8 mouse cellular contexts compared by ENCODE assay signal in genomic region chr7:25689603-25690021, GRCm38 (mm10). TPM values are rescaled to one million over a fixed set of nuclear protein-coding genes. Genes with fewer than 3 reads are reported as not detected.
DNase-seq lines count a peak whose midpoint lies in the region; ATAC-seq and TF ChIP-seq lines count a peak whose summit lies in the region.

No protein-coding gene starts in this region.

- H3K4me1 ChIP-seq in thymus, adult 2 months (replicated peaks; ENCODE audit: control insufficient read depth, insufficient read depth, low read length): peaks cover 32% of the 10 kb centered on the region
- H3K4me1 ChIP-seq in forebrain, embryonic 15.5 days: peaks cover 31% of the 10 kb centered on the region
- peaks cover 80% of the 10 kb centered on the region for H3K4me1 ChIP-seq in liver, embryonic 13.5 days (replicated peaks)
- peaks cover 3% of the 10 kb centered on the region for H3K4me1 ChIP-seq in stomach, postnatal 0 days (replicated peaks; ENCODE audit: control insufficient read depth, insufficient read depth)

- no peak for TF ChIP-seq EP300 in stomach, postnatal 0 days (optimal IDR thresholded peaks at IDR 0.05)

- no peak overlapping the region for H3K9ac ChIP-seq in forebrain, embryonic 15.5 days (replicated peaks)
- peak overlapping the region; percentile 90 for H3K9ac ChIP-seq in liver, embryonic 13.5 days
- H3K9ac ChIP-seq in stomach, postnatal 0 days (ENCODE audit: low read length): peak overlapping the region; percentile 79; the same call in 1 of the 2 replicates

- H3K27me3 ChIP-seq in thymus, adult 2 months (ENCODE audit: control insufficient read depth, insufficient read depth, low read length): no peaks in the 10 kb centered on the region
- peaks cover 64% of the 10 kb centered on the region for H3K27me3 ChIP-seq in forebrain, embryonic 15.5 days
- H3K27me3 ChIP-seq in liver, embryonic 13.5 days: no peaks in the 10 kb centered on the region
- H3K27me3 ChIP-seq in stomach, postnatal 0 days (ENCODE audit: control insufficient read depth, insufficient read depth, low read length): no peaks in the 10 kb centered on the region

- H3K9me3 ChIP-seq in forebrain, embryonic 15.5 days: no peaks in the 10 kb centered on the region
- H3K9me3 ChIP-seq in liver, embryonic 13.5 days (replicated peaks): no peaks in the 10 kb centered on the region
- no peaks in the 10 kb centered on the region for H3K9me3 ChIP-seq in stomach, postnatal 0 days (ENCODE audit: control insufficient read depth, low read length)

- TF ChIP-seq CTCF in thymus, adult 2 months (IDR thresholded peaks at IDR 0.05; ENCODE audit: borderline replicate concordance, control insufficient read depth, extremely low read depth, insufficient read depth, low read length, poor library complexity): no peak
- no peak for TF ChIP-seq CTCF in stomach, postnatal 0 days (IDR thresholded peaks at IDR 0.05; ENCODE audit: low read depth)

- peaks cover 23% of the 10 kb centered on the region for H3K36me3 ChIP-seq in thymus, adult 2 months (ENCODE audit: control insufficient read depth, insufficient read depth, low read length)
- no peaks in the 10 kb centered on the region for H3K36me3 ChIP-seq in forebrain, embryonic 15.5 days
- H3K36me3 ChIP-seq in liver, embryonic 13.5 days: peaks cover 31% of the 10 kb centered on the region
- H3K36me3 ChIP-seq in stomach, postnatal 0 days (ENCODE audit: control insufficient read depth, insufficient read depth, low read length): no peaks in the 10 kb centered on the region

- no peak for DNase-seq in thymus, adult 2 months
- no peak for DNase-seq in thymus, postnatal 0 days (ENCODE audit: low spot score)
- peak; percentile 47 for DNase-seq in liver, embryonic 13.5 days
- DNase-seq in stomach, postnatal 0 days (ENCODE audit: low spot score): no peak
- no peak for DNase-seq in adrenal gland, adult 2 months
- no peak for DNase-seq in adrenal gland, postnatal 36 days
- DNase-seq in right cerebral cortex, postnatal 25 days: no peak

- 4% methylated on average over 12 of the region's 12 CpGs for WGBS in thymus, adult 2 months
- WGBS in forebrain, embryonic 15.5 days: 15% methylated on average over 12 of the region's 12 CpGs
- WGBS in liver, embryonic 13.5 days (ENCODE audit: insufficient replicate concordance): 1% methylated on average over 12 of the region's 12 CpGs
- 17% methylated on average over 12 of the region's 12 CpGs for WGBS in stomach, postnatal 0 days

- H3K4me2 ChIP-seq in forebrain, embryonic 15.5 days (replicated peaks): peak overlapping the region; percentile 60
- H3K4me2 ChIP-seq in liver, embryonic 13.5 days: peak overlapping the region; percentile 99
- H3K4me2 ChIP-seq in stomach, postnatal 0 days (replicated peaks; ENCODE audit: low read depth): peak overlapping the region; percentile 89

- H3K27ac ChIP-seq in thymus, adult 2 months (ENCODE audit: control insufficient read depth, insufficient read depth, low read length): peak overlapping the region; percentile 64
- no peak overlapping the region for H3K27ac ChIP-seq in forebrain, embryonic 15.5 days (replicated peaks)
- H3K27ac ChIP-seq in liver, embryonic 13.5 days: peak overlapping the region; percentile 92
- H3K27ac ChIP-seq in stomach, postnatal 0 days (replicated peaks): no peak overlapping the region

- no peak for TF ChIP-seq POLR2A in thymus, adult 2 months (IDR thresholded peaks at IDR 0.05; ENCODE audit: control insufficient read depth, extremely low read depth, insufficient read depth, low read length, poor library complexity)

- H3K4me3 ChIP-seq in thymus, adult 2 months (ENCODE audit: control insufficient read depth, insufficient read depth, low read length): peak overlapping the region; percentile 82
- H3K4me3 ChIP-seq in forebrain, embryonic 15.5 days: peak overlapping the region; percentile 44
- peak overlapping the region; percentile 82 for H3K4me3 ChIP-seq in liver, embryonic 13.5 days (replicated peaks)
- H3K4me3 ChIP-seq in stomach, postnatal 0 days (ENCODE audit: low read depth, low read length): peak overlapping the region; percentile 73

- ATAC-seq in forebrain, embryonic 15.5 days (replicated peaks): no peak
- peak; percentile 43 for ATAC-seq in liver, embryonic 13.5 days (ENCODE audit: low read depth)
- ATAC-seq in stomach, postnatal 0 days (ENCODE audit: low FRiP score, low TSS enrichment): no peak

RNA-seq across cellular contexts. Expression of gene Tgfb1, which starts 2.8 kb away (rescaled TPM):
- polyA plus RNA-seq in thymus, adult 2 months (2012; rRNA removed): 125 and 157 TPM in 2 replicates
- 8.5 and 11.6 TPM in 2 replicates for polyA plus RNA-seq in thymus, postnatal 0 days (2015; fragmentation: Nextera tagmentation; extraction: Ambion mirVana)
- 0.62 and 0.74 TPM in 2 replicates for polyA plus RNA-seq in forebrain, embryonic 15.5 days (2015; fragmentation: Nextera tagmentation; extraction: Ambion mirVana)
- polyA plus RNA-seq in liver, embryonic 13.5 days (2015; fragmentation: Nextera tagmentation; extraction: Ambion mirVana): 6.1 and 6.9 TPM in 2 replicates
- 1.4 and 1.6 TPM in 2 replicates for polyA plus RNA-seq in stomach, postnatal 0 days (2015; fragmentation: Nextera tagmentation; extraction: Ambion mirVana)
- total RNA-seq in adrenal gland, adult 2 months (2021): 10 to 100 TPM; 30.2 to 36.6 TPM
- 50.8 and 57.6 TPM in 2 replicates for polyA plus RNA-seq in adrenal gland, adult 2 months (2012; rRNA removed)
- total RNA-seq in adrenal gland, postnatal 36 days (2021): 10 to 100 TPM; 35.5 to 48.9 TPM

RNA-seq across cellular contexts. Expression of gene B9d2, which starts 9.0 kb away (rescaled TPM):
- 153 and 164 TPM in 2 replicates for polyA plus RNA-seq in thymus, adult 2 months (2012; rRNA removed)
- 67.9 and 68.3 TPM in 2 replicates for polyA plus RNA-seq in thymus, postnatal 0 days (2015; fragmentation: Nextera tagmentation; extraction: Ambion mirVana)
- polyA plus RNA-seq in forebrain, embryonic 15.5 days (2015; fragmentation: Nextera tagmentation; extraction: Ambion mirVana): 39.2 and 39.4 TPM in 2 replicates
- 21.8 and 25.1 TPM in 2 replicates for polyA plus RNA-seq in liver, embryonic 13.5 days (2015; fragmentation: Nextera tagmentation; extraction: Ambion mirVana)
- polyA plus RNA-seq in stomach, postnatal 0 days (2015; fragmentation: Nextera tagmentation; extraction: Ambion mirVana): 11.6 and 12.5 TPM in 2 replicates
- total RNA-seq in adrenal gland, adult 2 months (2021): 10 to 100 TPM; 12.2 to 26.4 TPM
- 69.9 and 83.0 TPM in 2 replicates for polyA plus RNA-seq in adrenal gland, adult 2 months (2012; rRNA removed)
- total RNA-seq in adrenal gland, postnatal 36 days (2021): 10 to 100 TPM; 15.3 to 18.0 TPM

RNA-seq across cellular contexts. Expression of gene Tmem91, which starts 14.6 kb away (rescaled TPM):
- polyA plus RNA-seq in thymus, adult 2 months (2012; rRNA removed): 1.4 and 2.9 TPM in 2 replicates
- 4.0 and 6.3 TPM in 2 replicates for polyA plus RNA-seq in thymus, postnatal 0 days (2015; fragmentation: Nextera tagmentation; extraction: Ambion mirVana)
- 14.4 and 17.0 TPM in 2 replicates for polyA plus RNA-seq in forebrain, embryonic 15.5 days (2015; fragmentation: Nextera tagmentation; extraction: Ambion mirVana)
- polyA plus RNA-seq in liver, embryonic 13.5 days (2015; fragmentation: Nextera tagmentation; extraction: Ambion mirVana): 1.0 and 1.1 TPM in 2 replicates
- 0.78 and 0.92 TPM in 2 replicates for polyA plus RNA-seq in stomach, postnatal 0 days (2015; fragmentation: Nextera tagmentation; extraction: Ambion mirVana)
- under 1 TPM in 1 of 2 experiments, not detected in 1; 0.37 TPM for total RNA-seq in adrenal gland, adult 2 months (2021)
- polyA plus RNA-seq in adrenal gland, adult 2 months (2012; rRNA removed): 0.67 and 1.1 TPM in 2 replicates
- not detected for total RNA-seq in adrenal gland, postnatal 36 days (2021)

RNA-seq across cellular contexts. Expression of gene Ccdc97, which starts 29.3 kb away (rescaled TPM):
- 184 and 185 TPM in 2 replicates for polyA plus RNA-seq in thymus, adult 2 months (2012; rRNA removed)
- polyA plus RNA-seq in thymus, postnatal 0 days (2015; fragmentation: Nextera tagmentation; extraction: Ambion mirVana): 16.2 and 22.4 TPM in 2 replicates
- 29.3 and 32.4 TPM in 2 replicates for polyA plus RNA-seq in forebrain, embryonic 15.5 days (2015; fragmentation: Nextera tagmentation; extraction: Ambion mirVana)
- 8.8 and 10.7 TPM in 2 replicates for polyA plus RNA-seq in liver, embryonic 13.5 days (2015; fragmentation: Nextera tagmentation; extraction: Ambion mirVana)
- 7.9 and 10.2 TPM in 2 replicates for polyA plus RNA-seq in stomach, postnatal 0 days (2015; fragmentation: Nextera tagmentation; extraction: Ambion mirVana)
- total RNA-seq in adrenal gland, adult 2 months (2021): 10 to 100 TPM; 47.4 to 50.9 TPM
- polyA plus RNA-seq in adrenal gland, adult 2 months (2012; rRNA removed): 90.9 and 95.2 TPM in 2 replicates
- total RNA-seq in adrenal gland, postnatal 36 days (2021): 10 to 100 TPM; 45.9 to 49.0 TPM

RNA-seq across cellular contexts. Expression of gene Exosc5, which starts 30.6 kb away (rescaled TPM):
- 141 and 146 TPM in 2 replicates for polyA plus RNA-seq in thymus, adult 2 months (2012; rRNA removed)
- 146 and 147 TPM in 2 replicates for polyA plus RNA-seq in thymus, postnatal 0 days (2015; fragmentation: Nextera tagmentation; extraction: Ambion mirVana)
- 50.5 and 51.8 TPM in 2 replicates for polyA plus RNA-seq in forebrain, embryonic 15.5 days (2015; fragmentation: Nextera tagmentation; extraction: Ambion mirVana)
- polyA plus RNA-seq in liver, embryonic 13.5 days (2015; fragmentation: Nextera tagmentation; extraction: Ambion mirVana): 62.3 and 68.8 TPM in 2 replicates
- polyA plus RNA-seq in stomach, postnatal 0 days (2015; fragmentation: Nextera tagmentation; extraction: Ambion mirVana): 63.8 and 65.1 TPM in 2 replicates
- 10 to 100 TPM; 42.5 to 44.0 TPM for total RNA-seq in adrenal gland, adult 2 months (2021)
- 121 and 124 TPM in 2 replicates for polyA plus RNA-seq in adrenal gland, adult 2 months (2012; rRNA removed)
- 10 to 100 TPM; 39.6 to 54.0 TPM for total RNA-seq in adrenal gland, postnatal 36 days (2021)

Comparison
In these comparisons a context has a peak if more than half of its experiments do, and no peak if none do; other contexts are left out.
1. H3K27ac ChIP-seq: peak in thymus, adult 2 months (single experiment) and liver, embryonic 13.5 days (single experiment); none in forebrain, embryonic 15.5 days (single experiment) and stomach, postnatal 0 days (single experiment).
2. Peak in every context shown above with its lines, with median percentiles within 50 percentile points of each other: H3K4me3 ChIP-seq and H3K4me2 ChIP-seq.